Mouse (Mus musculus): ENCODE measurements around the gene Folh1.
"Not testable (repeated sequence)": the region's sequence is repeated elsewhere in the genome, so short reads cannot be mapped to it uniquely, and the experiment has no call there.

DNA sequence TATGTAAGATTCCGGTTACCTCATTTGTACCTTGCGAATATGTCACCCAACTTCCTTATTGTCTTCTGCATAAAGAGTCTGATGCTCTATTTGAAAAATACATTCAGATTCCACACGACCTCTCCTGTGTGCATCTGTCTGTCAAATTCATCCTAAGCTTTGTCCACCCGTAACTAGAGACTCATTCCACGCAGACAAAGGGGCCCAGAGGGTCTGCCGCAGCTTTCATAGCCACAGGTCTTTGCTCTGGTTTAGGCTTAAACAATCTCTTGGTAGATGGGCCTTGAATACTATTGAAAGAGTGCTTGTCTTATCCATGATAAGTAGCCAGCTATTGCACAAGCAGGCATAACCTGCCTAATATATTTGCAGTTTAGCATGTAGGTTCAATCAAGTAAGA lies 40.0 kb upstream of the Folh1 start:
- TF ChIP-seq GATA1 (IDR thresholded peaks at IDR 0.05; ENCODE audit: borderline replicate concordance, low read length); FLI1 (IDR thresholded peaks at IDR 0.05; ENCODE audit: low read length): not testable (repeated sequence)
